Mouse (Mus musculus) ovary, postnatal 10 days (tissue): ENCODE measurements at regions not wholly inside any gene's neighbourhood (a gene's known extent, or its start where the extent isn't known, plus 50 kb on each side); places are given as distances from the start of the nearest gene placed in this dataset.
"Not testable (repeated sequence)": the region's sequence is repeated elsewhere in the genome, so short reads cannot be mapped to it uniquely, and the experiment has no call there.

Experiments
- DNase-seq: peaks from one replicate; pipeline ENCODE4 v3.0.0; 2022; ENCODE audit warnings: low spot score

- DNase-seq = no peak
These were observed 492.5 kb upstream of the Zfp960 start for GRCm38 (mm10) chr17:16571403-16571802.

- DNase-seq = no peak
These were observed 475.1 kb upstream of the Zfp960 start for GRCm38 (mm10) chr17:16588791-16589190.

- no peak for DNase-seq
These were observed 464.2 kb upstream of the Zfp960 start for GRCm38 (mm10) chr17:16599671-16600070.

GRCm38 (mm10) chr17:16612405-16612979 is 451.4 kb upstream of the Zfp960 start:
- DNase-seq = no peak

- no peak for DNase-seq
These were observed 441.9 kb upstream of the Zfp960 start for GRCm38 (mm10) chr17:16621931-16622556.

GRCm38 (mm10) chr17:16629854-16630253 is 434.1 kb upstream of the Zfp960 start:
- DNase-seq = no peak

GRCm38 (mm10) chr17:16633426-16633825 is 430.5 kb upstream of the Zfp960 start:
- DNase-seq = no peak

GRCm38 (mm10) chr17:16637463-16637862 is 426.4 kb upstream of the Zfp960 start:
- DNase-seq = no peak

GRCm38 (mm10) chr17:16647942-16648341 is 416.0 kb upstream of the Zfp960 start:
- no peak for DNase-seq

- no peak for DNase-seq
These were observed 398.7 kb upstream of the Zfp960 start for GRCm38 (mm10) chr17:16665253-16665652.

- no peak for DNase-seq
These were observed 396.3 kb upstream of the Zfp960 start for GRCm38 (mm10) chr17:16667606-16668005.

GRCm38 (mm10) chr17:16704199-16704598 is 359.7 kb upstream of the Zfp960 start:
- no peak for DNase-seq

GRCm38 (mm10) chr17:16705890-16706289 is 358.0 kb upstream of the Zfp960 start:
- DNase-seq = no peak

GRCm38 (mm10) chr17:16726904-16727303 is 337.0 kb upstream of the Zfp960 start:
- DNase-seq = no peak

- DNase-seq = no peak
These were observed 310.8 kb upstream of the Zfp960 start for GRCm38 (mm10) chr17:16753090-16753489.

- DNase-seq = not testable (repeated sequence)
These were observed 293.3 kb upstream of the Zfp960 start for GRCm38 (mm10) chr17:16770587-16770986.

GRCm38 (mm10) chr17:16798316-16798715 is 265.6 kb upstream of the Zfp960 start:
- DNase-seq = no peak

GRCm38 (mm10) chr17:16804986-16805385 is 258.9 kb upstream of the Zfp960 start:
- no peak for DNase-seq

GRCm38 (mm10) chr17:16818421-16818820 is 245.5 kb upstream of the Zfp960 start:
- no peak for DNase-seq

GRCm38 (mm10) chr17:16821716-16822115 is 242.2 kb upstream of the Zfp960 start:
- DNase-seq = no peak

GRCm38 (mm10) chr17:16839152-16839551 is 224.8 kb upstream of the Zfp960 start:
- no peak for DNase-seq

- DNase-seq = no peak
These were observed 203.1 kb upstream of the Zfp960 start for GRCm38 (mm10) chr17:16860771-16861170.

- DNase-seq = no peak
These were observed 163.1 kb upstream of the Zfp960 start for GRCm38 (mm10) chr17:16900791-16901190.

GRCm38 (mm10) chr17:16918191-16918590 is 145.7 kb upstream of the Zfp960 start:
- DNase-seq = no peak
